Mouse (Mus musculus) heart, embryonic 11.5 days (tissue): ENCODE measurements at regions not wholly inside any gene's neighbourhood (a gene's known extent, or its start where the extent isn't known, plus 50 kb on each side); places are given as distances from the start of the nearest gene placed in this dataset.

Source experiments
- ATAC-seq: fragments of 200-750 bp; cut with Nextera tagmentation; replicated peaks from 2 replicates; pipeline ENCODE4 v1.8.0; 2017; ENCODE audit warnings: moderate library complexity; ENCODE audit not compliant: insufficient number of reproducible peaks, low FRiP score, low TSS enrichment
- H3K27ac ChIP-seq: fragments of 300-500 bp; sonication (generic); 2 replicates; pipeline ENCODE4 v1.5.1; 2014; ENCODE audit warnings: mild to moderate bottlenecking, low read depth, low read length
- H3K27me3 ChIP-seq: fragments of 300-500 bp; sonication (generic); 2 replicates; pipeline ENCODE4 v1.6.1; 2014; ENCODE audit warnings: mild to moderate bottlenecking, low read length, mixed read lengths; ENCODE audit not compliant: control insufficient read depth, insufficient read depth
- H3K36me3 ChIP-seq: fragments of 300-500 bp; sonication (generic); 2 replicates; pipeline ENCODE4 v1.6.1; 2014; ENCODE audit warnings: mild to moderate bottlenecking, low read length, moderate library complexity, mixed read lengths; ENCODE audit not compliant: control insufficient read depth, insufficient read depth
- H3K4me1 ChIP-seq: fragments of 300-500 bp; sonication (generic); 2 replicates; pipeline ENCODE4 v1.6.1; 2014; ENCODE audit warnings: low read length; ENCODE audit not compliant: control insufficient read depth, insufficient read depth
- H3K4me2 ChIP-seq: fragments of 300-500 bp; sonication (generic); 2 replicates; pipeline ENCODE4 v1.6.1; 2014; ENCODE audit warnings: mild to moderate bottlenecking, moderate library complexity
- H3K4me3 ChIP-seq: fragments of 300-500 bp; sonication (generic); 2 replicates; pipeline ENCODE4 v1.5.1; 2014; ENCODE audit warnings: low read depth, low read length
- H3K9ac ChIP-seq: fragments of 300-500 bp; sonication (generic); 2 replicates; pipeline ENCODE4 v1.6.1; 2014; ENCODE audit warnings: mild to moderate bottlenecking, low read depth, low read length, moderate library complexity
- H3K9me3 ChIP-seq: fragments of 300-500 bp; sonication (generic); replicated peaks from 2 replicates; pipeline ENCODE4 v1.6.1; 2016; ENCODE audit warnings: low read length; ENCODE audit not compliant: control insufficient read depth
- WGBS: fragments of 180-500 bp; shearing (Covaris S2); extraction: QIAGEN DNeasy Blood & Tissue Kit; methylation state at CpG from one replicate; pipeline ENCODE4 v1.1.7; 2014; ENCODE audit not compliant: insufficient replicate concordance; 5-methylcytosine and 5-hydroxymethylcytosine counted together

DNA sequence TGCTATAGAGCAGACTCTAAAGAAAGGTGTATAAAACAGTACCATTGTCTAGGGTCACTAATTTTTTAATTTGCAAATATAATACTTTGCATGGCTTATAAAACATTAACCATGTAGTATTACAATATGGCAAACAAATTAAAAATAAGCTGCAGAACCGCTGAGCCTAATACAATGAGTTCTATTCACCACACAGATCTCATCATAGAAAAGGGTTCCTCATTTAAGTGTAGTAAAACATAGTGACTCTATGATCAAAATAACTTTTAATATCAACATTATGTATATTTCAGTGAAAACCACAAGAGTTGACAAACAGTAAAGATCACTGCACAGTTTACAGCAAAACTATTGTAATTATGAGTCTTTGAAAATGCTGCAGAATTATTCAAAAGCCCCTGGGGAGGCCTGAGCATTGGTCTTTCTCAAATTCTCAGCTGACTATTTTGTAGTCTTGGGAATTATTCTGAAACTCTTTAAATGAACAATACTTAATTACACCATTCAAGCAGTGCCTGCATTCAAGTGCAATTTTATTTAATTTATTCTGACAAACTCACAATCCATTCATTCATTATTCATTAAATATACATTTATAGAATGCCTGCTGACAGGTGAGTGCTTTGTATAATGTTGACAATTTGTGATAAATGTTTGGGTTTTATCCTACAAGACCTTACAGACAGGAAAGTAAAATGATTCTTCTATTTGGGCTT lies 60.3 kb downstream of the Pcdh20 start:
- H3K9ac ChIP-seq = no peak overlapping the region
- no peak overlapping the region for H3K4me2 ChIP-seq
- no peak for ATAC-seq
- WGBS = 82% methylated on average over 1 of the region's 1 CpGs
- H3K9me3 ChIP-seq = no peaks in the 10 kb centered on the region
- no peaks in the 10 kb centered on the region for H3K4me1 ChIP-seq
- H3K4me3 ChIP-seq = no peak overlapping the region
- no peak overlapping the region for H3K27ac ChIP-seq
- no peaks in the 10 kb centered on the region for H3K27me3 ChIP-seq
- H3K36me3 ChIP-seq = no peaks in the 10 kb centered on the region

DNA sequence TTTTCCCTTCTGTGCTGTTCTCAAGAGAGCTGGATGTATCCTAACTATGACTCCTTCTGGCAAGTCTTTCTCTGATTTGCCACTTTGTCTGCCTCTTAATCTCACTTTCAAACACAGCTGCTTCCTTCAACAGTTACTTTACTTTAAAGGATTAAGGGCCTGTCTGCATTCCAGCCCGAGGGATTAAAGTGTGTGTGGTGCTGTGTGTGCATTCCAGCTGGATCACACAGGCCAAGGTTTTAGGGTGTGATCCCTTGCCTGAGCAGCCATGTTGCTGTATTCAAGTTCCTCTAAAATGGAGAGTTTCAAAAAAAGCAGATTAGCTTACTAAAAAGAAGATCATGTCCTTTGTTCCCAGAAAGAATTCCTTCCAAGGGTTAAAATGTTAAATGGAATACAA lies 71.9 kb downstream of the Pcdh20 start:
- Histone ChIP-seq H3K27ac (no peak overlapping the region), H3K4me2 (no peak overlapping the region), H3K4me1 (no peaks in the 10 kb centered on the region), H3K9me3 (no peaks in the 10 kb centered on the region), H3K9ac (no peak overlapping the region), H3K27me3 (no peaks in the 10 kb centered on the region), H3K4me3 (no peak overlapping the region), H3K36me3 (no peaks in the 10 kb centered on the region)
- WGBS = 13% methylated on average over 1 of the region's 1 CpGs
- no peak for ATAC-seq

DNA sequence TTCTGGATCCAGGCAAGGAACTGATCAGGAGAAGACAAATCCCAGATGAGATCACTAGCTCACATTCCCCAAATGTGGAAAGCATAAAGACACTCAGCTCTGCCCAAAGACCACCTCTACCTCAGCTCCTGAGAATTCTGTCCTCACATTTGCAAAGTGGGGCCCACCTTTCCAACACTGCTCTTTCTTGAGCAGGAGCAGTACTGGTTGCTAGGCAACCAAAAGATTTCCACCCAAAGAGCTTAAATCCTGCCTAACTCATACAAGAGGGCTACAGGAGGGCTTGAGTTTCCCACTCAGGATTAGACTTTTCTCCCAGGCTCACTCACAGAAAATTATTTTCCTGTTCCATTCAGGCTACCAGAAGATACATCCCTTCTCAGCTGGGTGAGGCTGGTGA lies 74.0 kb downstream of the Pcdh20 start:
- Histone ChIP-seq H3K27me3 (no peaks in the 10 kb centered on the region), H3K4me1 (no peaks in the 10 kb centered on the region), H3K4me2 (no peak overlapping the region), H3K27ac (no peak overlapping the region), H3K4me3 (no peak overlapping the region), H3K36me3 (no peaks in the 10 kb centered on the region), H3K9ac (no peak overlapping the region), H3K9me3 (no peaks in the 10 kb centered on the region)
- ATAC-seq = no peak

DNA sequence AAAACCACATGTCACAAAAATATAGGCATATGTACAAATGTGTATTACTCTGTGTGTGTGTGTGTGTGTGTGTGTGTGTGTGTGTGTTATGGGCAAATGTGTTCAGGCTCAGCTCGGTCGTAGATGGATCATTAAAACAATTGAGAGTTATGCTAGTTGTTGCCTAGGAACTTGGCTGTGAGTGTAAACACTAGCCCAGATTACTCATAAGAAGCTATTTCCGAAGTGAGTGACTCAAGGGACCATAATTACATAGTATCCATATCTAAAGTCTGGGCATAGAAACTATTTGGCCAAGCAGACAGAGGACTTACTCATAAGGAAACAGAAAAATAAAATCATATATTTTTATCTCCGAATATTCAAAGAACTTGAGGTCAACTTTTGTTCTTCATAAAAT lies 76.2 kb downstream of the Pcdh20 start:
- H3K4me2 ChIP-seq = no peak overlapping the region
- WGBS = 71% methylated on average over 4 of the region's 4 CpGs
- no peaks in the 10 kb centered on the region for H3K36me3 ChIP-seq
- no peak overlapping the region for H3K27ac ChIP-seq
- H3K27me3 ChIP-seq = no peaks in the 10 kb centered on the region
- no peak overlapping the region for H3K9ac ChIP-seq
- no peak for ATAC-seq
- H3K4me3 ChIP-seq = no peak overlapping the region
- no peaks in the 10 kb centered on the region for H3K9me3 ChIP-seq
- no peaks in the 10 kb centered on the region for H3K4me1 ChIP-seq

DNA sequence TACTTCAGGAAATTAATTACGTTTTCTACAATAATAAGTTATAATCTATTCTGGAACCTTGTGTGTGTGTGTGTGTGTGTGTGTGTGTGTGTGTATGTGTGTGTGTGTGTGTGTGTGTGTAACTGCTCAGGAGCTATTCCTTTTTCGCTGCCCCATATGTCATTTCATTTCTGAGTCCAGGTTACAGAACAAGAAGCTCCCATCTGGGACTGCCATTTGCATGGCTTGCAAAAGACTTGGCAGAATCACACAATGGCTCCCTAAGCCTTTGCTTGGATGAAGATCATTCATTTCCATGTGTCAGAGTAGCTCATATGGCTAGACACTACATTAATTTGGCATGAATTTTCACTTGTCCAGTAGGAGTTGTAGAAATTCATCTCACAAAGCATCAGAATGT lies 86.6 kb downstream of the Pcdh20 start:
- Histone ChIP-seq H3K4me3 (no peak overlapping the region), H3K36me3 (no peaks in the 10 kb centered on the region), H3K27me3 (no peaks in the 10 kb centered on the region), H3K4me1 (no peaks in the 10 kb centered on the region), H3K27ac (no peak overlapping the region), H3K9ac (no peak overlapping the region), H3K4me2 (no peak overlapping the region), H3K9me3 (no peaks in the 10 kb centered on the region)
- WGBS = 86% methylated on average over 2 of the region's 2 CpGs
- ATAC-seq = no peak

DNA sequence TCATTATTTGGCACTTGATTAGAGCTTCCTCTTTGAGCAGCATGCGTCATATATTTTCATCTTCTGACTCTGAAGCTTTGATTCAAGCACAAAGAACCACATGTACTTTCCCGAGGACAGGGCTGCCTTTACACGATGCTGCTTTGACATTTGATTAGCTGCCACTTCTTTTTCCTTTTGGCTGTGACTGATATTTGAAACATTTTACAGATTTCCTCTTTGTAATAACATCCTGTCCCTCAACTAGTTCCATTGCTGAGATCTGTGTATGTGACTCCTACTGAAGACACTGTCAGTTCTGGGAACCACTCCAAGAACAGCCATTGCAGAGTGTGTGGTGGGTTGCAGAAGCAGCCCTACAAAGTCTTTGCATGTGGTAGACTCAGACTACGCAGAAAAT lies 124.0 kb downstream of the Pcdh20 start:
- Histone ChIP-seq H3K27me3 (no peaks in the 10 kb centered on the region), H3K36me3 (no peaks in the 10 kb centered on the region), H3K4me3 (no peak overlapping the region), H3K9me3 (no peaks in the 10 kb centered on the region), H3K27ac (no peak overlapping the region), H3K4me1 (no peaks in the 10 kb centered on the region), H3K4me2 (no peak overlapping the region), H3K9ac (no peak overlapping the region)
- WGBS = 61% methylated on average over 4 of the region's 4 CpGs
- ATAC-seq = 0 out of 2 replicates have a peak, but pooled peaks have one; percentile 49

DNA sequence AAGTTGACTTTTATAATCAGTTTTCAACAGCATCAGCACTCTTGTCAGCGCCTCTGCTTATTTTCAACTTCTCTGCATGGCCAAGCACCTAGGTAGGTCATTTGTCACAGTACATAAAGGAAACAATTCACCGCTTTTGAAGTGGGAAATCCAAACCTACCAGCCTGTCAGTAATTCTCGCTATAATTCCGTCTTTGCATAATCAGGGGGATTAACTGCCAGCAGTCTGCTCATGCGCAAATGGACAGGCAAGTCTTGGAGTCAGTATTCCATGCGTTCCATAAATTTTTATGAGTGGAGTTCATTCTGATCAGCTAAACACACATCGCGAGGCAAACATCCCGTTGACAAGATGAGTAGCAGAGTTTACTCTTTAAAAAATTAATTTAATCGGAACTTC lies 133.9 kb downstream of the Pcdh20 start:
- Histone ChIP-seq H3K9ac (no peak overlapping the region), H3K4me1 (no peaks in the 10 kb centered on the region), H3K4me3 (no peak overlapping the region), H3K27me3 (no peaks in the 10 kb centered on the region), H3K9me3 (no peaks in the 10 kb centered on the region), H3K27ac (no peak overlapping the region), H3K36me3 (no peaks in the 10 kb centered on the region), H3K4me2 (no peak overlapping the region)
- WGBS = 73% methylated on average over 10 of the region's 10 CpGs
- ATAC-seq = no peak

DNA sequence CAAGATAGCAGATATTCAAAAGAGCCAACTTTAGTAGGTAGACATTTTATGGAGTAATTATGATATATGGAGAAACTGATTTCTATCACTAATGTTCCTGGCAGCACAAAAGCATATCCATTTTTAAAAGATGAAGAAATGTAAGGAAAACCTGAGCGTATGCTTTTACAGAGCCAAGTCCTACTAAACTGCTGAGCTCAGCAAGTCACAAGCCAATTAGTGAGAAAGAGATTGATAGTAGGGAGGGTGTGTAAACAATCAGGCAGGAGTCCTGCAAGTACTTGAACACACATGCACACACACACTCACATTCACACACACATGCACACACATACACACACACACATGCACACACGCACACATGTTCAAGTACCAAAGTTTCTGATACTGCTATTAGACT lies 140.6 kb downstream of the Pcdh20 start:
- no peak for ATAC-seq
- WGBS = 84% methylated on average over 2 of the region's 2 CpGs

DNA sequence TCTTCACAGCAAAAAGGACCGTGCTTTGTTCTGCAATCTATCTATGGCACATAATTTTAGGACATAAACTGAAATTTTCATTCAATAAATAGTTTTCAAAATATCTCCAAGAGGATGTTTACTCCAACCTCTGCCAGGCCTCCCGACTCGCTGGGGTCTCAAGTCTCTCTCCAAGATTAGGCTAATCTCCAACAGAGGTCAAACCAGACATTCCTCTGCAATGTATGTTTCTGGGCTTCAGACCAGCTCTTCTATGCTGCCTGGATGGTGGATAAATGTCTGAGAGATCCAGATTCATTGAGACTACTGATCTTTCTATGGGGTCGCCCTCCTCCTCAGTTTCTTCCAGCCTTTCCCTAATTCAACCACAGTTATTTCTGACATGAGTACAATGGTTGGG lies 144.8 kb downstream of the Pcdh20 start:
- ATAC-seq = no peak
- Histone ChIP-seq H3K36me3 (no peaks in the 10 kb centered on the region), H3K4me2 (no peak overlapping the region), H3K9ac (no peak overlapping the region), H3K4me1 (no peaks in the 10 kb centered on the region), H3K27ac (no peak overlapping the region), H3K9me3 (no peaks in the 10 kb centered on the region), H3K27me3 (no peaks in the 10 kb centered on the region), H3K4me3 (no peak overlapping the region)
- WGBS = 75% methylated on average over 4 of the region's 4 CpGs

More for the DNA sequence above, 140.6 kb downstream of the Pcdh20 start:
- no peaks in the 10 kb centered on the region for H3K27me3 ChIP-seq
- no peak overlapping the region for H3K4me2 ChIP-seq
- H3K36me3 ChIP-seq = no peaks in the 10 kb centered on the region
- no peak overlapping the region for H3K9ac ChIP-seq
- H3K27ac ChIP-seq = no peak overlapping the region
- H3K4me3 ChIP-seq = no peak overlapping the region
- H3K4me1 ChIP-seq = no peaks in the 10 kb centered on the region
- no peaks in the 10 kb centered on the region for H3K9me3 ChIP-seq
